Mouse (Mus musculus): ENCODE results near the gene Ddx18.

Ddx18 gene

DNA sequence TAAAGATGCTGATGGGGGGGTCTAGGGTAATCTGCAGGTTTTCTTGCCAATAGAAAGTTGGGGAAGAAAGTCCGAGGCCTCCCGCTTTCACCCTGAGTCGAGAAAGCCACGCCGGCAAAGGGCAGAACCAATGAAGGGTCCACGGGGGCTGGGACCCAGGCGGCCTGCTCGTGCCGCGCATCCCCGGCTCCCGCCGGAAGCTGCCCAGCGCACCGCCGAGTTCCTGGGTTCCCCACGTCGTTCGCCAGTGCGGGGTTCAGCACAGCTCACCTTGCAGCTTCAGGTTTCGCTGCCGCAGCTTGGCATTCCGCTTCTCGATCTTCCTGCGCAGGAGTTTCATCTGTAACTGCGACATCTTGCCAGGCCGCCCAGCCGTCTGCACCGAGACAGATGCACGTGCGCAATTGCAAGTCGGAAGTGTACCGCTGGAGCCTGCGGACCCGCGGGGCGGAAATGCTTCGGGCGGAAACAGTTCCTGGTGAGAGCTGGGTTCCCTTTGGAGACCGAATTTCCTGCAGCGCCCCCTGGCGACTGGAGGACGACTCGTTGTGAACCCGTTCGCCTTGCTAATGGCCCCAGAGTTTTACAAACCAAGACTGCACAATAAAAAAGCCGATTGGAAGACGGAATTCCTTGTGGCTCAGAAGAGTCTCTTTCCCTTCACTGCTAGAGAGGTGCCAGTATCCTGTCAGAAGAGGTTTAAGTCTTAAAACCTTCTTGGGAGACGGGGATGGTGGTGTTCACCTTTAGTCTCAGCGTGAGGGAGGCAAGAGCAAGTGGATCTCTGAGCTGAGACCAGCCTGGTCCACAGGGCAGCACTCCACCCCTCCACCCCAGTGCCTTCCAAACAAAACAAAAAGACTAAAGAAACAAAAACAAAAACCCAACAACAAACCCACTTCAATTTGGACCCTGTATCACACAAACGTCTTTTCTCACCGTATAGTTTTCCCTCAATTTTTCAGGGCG is at the start of gene Ddx18:
Ddx18 (minus strand) TSS at position 469 of the 969 bp plus-strand sequence.
- peak; percentile 97 to 98 for DNase-seq

DNA sequence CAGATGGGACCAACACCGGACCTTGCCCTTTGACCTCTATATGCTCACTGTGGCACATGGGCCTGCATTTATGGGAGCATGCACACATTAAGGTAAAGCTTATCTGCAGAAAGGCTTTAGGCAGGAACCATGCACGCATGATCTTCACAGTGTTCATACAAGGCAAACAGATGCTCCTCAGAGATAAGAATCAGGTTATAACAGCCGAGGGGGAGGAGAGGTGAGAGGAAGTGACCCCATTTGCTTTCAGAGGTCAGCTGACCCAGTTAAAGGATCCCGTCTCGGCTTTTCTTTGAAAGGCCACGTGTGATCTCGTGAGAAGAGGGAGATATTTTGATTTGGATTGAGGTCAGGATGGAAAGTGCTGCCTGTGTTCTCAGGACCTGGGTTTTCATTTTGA is 40.2 kb upstream of the Ddx18 start:
- no peak for DNase-seq

DNA sequence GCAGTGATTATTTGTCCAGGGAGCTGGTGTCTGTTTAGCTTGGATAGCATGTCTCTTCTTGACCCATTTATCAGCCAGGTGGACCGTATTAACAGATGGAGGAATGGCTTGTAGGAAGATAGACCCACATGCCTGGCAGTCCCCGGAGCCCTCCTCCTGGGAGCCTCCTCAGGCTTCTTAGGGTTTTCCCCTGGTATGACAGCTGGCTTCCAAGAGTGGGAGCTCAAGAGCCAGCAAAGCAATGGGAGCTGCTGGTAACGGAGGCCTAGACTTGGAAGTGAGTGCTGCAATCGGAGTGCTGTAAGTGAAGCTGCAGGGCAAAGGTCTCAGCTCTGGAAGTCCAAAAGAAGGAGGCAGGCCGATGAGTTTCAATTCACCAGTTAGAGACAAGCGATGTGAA is 37.3 kb upstream of the Ddx18 start:
- peak in 1 of 2 experiments; percentile 5 for DNase-seq

DNA sequence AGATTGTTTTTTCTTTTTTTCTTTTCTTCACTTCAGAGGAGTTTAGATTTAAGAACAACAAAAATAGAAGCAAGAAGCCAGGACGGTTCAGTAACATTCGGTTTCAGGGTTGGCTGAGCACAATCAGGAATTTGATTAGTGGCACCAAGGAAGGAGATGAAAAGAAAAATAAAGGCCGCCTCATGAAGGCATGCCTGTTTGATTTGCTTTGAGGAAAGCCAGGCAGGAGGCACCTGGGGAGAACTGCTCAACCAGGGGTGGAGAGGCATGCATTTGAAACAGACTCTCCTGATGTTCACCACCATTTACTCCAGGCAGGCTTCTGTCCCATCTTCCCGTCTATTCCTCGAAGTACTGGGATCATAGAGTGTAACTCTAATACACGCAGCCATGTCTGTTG is 34.1 kb upstream of the Ddx18 start:
- DNase-seq = no peak

DNA sequence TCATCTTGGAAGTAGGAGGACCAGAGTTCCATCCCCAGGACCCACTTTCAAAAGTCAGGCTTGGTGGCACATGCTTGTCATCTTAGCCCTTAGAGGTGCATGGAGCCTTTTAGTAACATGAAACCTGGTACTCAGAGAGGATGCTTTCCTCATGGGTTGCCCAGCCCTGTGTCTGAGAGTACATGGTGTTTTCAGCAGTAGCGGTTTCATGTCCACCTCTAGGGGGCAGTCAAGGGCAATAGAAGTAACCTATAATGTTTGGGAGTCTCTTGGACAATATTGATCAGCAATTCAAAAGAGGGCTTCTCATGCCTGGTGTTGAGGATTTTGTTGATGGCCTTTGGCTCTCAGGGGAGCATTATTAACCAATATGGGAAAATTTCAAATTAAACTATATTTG is 33.3 kb upstream of the Ddx18 start:
- DNase-seq = peak in 1 of 2 experiments; percentile 6

DNA sequence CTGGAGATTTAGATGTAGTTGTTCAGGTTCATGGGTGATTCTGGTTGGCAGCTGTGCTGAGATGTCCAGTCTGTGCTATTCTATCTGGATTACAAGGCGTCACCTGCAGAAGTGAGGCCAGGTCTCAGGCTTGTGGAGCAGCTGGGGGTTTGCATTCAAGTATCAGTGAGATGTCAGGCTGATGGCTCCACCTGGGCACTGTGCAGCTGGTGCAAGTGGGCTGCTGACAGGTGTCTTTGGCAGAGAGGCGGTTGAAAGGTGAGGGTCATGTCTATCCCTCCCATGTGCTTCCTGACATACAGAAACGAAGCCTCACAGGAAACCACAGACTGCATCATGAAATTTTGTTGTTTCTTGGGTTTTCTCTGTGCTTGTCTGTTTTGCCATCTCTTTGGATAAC is 30.6 kb upstream of the Ddx18 start:
- no peak for DNase-seq

DNA sequence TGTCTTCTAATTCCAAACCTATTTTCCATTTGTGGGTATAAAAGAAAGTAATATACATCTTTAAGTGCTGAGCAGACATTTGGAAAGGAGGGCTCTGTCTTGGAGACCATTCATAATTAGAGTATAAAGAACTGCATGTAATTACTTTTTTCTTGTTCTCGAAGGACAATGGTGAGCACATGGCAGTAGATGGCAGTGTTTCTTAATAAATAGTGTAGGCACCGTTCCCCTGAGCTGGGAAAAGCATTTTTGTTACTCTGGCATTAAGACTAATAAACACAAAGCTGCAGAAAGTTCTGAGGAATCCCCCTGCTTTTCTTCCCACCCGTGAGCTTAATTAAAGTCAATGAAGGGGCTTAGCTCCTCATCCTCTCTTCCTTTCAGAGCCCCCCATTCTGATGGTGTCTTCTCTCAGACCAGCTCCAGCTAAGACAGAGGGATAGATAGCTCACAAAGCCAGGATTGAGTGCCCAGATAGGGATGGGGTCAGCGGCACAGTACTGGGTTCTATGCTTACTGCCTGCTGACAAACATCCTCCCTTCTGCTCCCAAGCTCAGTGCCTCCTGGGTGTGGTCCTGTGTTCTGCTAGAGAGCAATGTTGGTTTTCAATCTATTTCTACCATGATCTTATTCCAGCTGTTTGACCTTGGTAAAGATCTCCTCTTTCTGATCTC is 29.3 kb upstream of the Ddx18 start:
- DNase-seq = no peak

DNA sequence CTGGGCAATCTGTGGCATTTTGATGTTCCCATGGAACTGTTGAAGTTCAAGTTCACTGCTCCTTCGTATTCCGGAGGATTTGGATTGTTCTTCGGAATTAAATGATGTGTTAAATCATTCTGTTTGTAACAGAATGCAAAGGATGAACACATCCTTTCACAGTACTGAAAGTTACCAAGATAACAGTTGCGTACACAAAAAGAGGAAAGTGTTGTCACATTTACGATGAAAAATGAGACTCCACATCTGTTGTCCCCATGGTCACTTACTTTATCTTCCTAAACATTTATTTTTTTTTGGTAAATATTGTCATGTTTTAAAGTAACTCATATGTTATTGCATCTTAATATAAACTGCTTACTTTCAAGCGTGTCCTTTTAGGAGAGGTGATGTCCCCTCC is 17.0 kb upstream of the Ddx18 start:
- no peak for DNase-seq

DNA sequence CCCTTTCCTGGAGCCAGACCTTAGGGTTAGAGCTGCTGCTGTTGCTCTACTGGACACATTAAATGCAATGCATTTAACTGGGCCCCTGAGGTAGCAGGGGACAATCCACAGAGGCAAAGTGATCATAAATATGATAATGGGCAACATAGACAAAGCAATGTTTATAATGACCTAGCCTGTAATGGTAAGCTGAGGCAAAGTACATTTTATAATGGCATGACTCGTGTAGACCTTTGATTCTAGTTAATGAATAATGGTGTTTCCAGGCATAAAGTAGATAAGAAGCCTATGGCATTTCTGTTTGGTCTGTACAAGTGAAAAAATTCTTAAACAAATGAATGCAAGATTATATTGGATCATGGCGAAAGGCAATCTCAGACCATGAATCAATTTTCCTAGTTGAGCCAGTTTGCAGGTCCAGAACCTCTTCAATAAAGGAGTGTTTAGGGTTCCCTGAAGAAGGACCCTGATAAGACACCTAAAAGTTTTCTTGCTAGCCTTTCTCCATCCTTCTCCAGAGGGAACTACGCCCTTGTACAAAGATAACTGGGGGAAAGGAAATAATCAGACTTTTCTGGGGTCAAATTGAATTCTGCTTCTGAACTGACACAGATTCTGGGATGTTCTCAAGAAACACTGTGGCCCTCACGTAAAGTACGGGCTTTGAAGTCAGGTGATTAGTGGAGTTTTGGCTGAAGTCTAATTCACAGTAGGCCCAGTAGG is 13.5 kb upstream of the Ddx18 start:
- DNase-seq = no peak

DNA sequence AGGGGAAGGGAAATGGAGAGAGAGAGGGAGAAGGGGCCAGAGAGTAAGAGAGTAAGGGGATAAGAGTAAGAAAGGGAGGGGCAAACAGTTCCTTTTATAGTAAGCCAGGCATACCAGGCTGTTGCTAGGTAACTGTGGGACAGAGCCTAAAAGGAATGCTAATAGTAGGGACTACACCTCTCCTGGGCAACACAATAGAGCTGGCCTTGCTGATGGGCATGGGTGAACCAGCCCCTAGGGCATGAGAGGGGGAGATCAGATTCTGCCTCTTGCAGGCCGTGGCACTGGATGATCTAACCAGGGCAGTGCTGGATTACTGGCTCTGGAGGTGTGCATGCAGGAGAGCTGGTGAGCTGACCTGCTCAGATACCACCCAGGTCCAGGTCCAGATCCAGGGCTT is 9.7 kb upstream of the Ddx18 start:
- DNase-seq = no peak

DNA sequence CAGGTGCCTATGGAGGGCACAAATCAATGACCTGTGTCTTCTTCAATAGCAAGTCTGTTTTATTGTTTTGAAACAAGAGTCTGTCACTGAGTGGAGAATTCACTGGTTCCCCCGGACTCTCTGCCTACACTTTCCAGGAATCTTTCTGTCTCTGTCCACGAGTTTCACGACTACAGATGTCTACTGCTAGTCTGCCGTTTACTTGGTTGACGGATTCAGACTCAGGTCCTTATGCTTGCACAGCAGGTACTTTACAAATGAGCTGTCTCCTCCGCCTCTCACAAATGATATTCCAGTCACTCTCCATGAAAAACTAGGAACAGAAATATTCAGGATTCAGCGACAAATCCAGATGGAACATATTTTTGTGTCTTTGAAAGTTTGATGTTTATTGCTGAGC is 2.7 kb upstream of the Ddx18 start:
- no peak for DNase-seq

DNA sequence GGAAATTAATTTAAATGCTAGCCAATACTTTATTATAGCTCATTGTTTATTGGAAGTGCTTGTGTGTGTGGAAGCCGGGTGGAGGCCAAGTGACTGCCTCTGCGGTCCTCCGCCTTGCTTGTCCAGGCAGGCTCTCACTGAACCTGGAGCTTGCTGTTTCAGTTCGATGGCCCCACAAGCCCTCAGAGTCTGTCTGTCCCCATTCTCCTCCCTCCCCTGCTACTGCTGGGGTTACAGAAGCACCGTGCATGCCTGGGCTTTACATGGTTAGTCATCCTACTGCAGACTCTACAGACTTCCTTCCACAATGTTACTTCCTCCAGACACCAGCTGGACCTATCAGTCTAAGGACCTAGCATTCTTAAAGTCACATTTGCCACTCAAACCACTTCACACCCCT is 9.9 kb downstream of the Ddx18 start:
- no peak for DNase-seq

DNA sequence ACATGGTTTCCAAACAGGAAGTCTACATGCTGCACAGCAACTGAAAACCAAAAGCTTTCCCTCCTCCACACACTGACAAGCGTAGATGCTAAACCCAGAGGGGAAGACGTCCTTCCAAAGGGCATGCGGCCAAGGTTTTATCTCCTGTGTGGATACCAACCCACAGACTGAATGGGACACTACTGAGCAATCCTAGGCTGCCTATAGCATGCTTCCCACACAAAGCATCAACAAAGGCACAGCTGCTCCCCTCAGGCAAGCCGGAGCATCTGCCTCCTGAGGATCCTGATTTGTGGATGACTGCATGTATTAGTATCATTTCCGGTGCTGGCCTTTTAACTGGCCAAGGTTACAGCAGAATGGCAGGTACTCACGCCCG is 16.3 kb downstream of the Ddx18 start:
- DNase-seq = no peak

DNA sequence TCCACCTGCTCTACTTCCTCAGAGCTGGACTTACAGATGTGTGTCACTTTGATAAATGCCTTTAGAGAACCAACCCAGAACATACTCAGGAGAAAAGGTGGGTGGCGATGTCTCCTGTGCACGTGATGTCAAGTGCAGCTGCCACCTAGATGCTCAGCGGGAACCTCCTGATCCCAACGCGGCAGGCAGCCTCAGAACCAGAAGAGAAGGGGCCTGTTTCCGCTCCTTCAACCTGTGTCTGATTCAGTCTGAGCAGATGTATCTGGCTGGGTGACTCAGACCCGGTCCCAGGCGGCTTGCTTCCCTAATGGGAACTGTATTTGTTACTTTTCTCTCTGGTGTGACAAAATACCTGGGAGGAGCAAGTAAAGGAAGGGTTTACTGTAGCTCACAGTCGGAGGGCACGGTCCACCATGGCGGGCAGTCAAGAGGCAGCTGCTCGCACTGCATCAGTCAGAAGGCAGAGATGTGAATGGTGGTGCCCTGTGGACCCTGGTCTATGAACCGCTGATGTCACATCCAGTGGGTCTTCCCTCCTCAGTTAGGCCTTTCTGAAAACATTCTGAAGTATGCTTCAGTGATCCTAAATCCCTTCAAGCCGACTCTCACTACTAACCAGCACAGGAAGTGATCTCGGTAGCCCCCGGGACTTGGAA is 16.9 kb downstream of the Ddx18 start:
- no peak for DNase-seq

DNA sequence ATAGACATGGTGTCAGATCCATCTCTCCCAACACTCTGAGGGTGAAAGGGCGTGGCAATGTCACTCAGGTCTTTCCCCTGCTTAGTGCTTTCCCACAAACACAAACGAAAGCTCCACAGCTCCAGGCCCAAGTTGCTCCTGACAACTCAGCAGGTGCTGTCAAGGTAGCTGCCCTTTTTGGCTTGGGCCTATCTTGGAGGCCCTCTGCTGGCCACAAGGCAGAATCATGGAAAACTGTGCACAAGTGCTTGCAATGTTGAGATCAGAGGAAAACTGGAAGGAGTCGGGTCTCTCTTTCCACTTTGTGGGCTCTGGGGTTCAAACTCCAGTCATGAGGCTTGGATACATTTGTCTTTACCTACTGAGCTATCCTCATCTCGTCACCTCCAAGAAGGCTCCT is 18.3 kb downstream of the Ddx18 start:
- no peak for DNase-seq

DNA sequence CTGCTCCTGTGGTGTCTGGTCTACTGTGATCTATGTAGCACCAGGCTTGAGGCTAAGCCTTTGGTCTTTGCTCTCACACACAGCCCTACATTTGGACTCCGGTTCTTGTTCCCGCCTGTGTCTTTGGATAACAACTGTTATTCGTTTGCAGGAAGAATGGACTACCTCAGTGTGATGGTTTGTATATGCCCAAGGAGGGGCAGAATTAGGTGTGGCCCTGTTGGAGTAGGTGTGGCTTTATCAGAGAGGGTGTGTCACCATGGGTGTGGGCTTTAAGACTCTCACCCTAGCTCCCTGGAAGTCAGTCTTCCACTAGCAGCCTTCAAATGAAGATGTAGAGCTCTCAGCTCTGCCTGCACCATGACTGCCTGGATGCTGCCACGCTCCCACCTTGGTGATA is 19.1 kb downstream of the Ddx18 start:
- DNase-seq = no peak

DNA sequence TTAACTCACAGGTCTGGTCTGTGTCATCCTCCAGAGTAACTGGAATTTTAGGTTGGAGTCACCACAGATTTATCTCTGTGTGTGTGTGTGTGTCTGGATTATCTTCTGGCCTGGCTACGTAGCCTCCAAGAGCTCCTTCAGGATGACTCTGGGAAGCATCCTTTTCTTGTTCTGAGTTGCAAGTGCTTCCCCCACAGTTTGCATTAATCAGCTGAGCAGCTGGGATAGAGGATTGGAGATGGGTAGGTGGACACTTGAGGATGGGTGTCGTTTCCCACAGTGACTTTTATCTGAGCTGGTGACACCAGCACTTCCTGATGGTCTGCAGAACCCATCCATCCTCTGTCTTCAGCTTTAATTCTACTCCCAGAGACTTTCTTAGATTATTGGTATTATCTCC is 20.9 kb downstream of the Ddx18 start:
- DNase-seq = no peak

DNA sequence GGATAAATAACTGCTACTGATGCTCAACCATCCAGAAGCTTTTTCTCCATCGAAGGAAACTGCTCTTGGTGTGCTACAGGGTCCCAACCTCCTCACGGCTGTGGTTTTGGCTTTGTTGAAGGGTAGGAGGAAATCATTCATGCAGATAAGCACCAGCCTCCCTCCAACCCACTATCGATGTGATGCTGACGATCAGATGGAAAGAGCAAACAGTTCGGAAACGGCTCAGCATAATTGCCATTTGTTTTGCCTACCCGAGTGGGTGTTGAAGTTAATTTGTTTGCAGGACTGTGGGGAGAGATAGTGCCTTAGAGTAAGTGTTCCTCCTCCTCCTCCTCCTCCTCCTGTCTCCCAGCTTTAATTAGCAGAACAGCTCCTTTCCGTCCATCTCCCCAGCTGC is 27.4 kb downstream of the Ddx18 start:
- DNase-seq = no peak

DNA sequence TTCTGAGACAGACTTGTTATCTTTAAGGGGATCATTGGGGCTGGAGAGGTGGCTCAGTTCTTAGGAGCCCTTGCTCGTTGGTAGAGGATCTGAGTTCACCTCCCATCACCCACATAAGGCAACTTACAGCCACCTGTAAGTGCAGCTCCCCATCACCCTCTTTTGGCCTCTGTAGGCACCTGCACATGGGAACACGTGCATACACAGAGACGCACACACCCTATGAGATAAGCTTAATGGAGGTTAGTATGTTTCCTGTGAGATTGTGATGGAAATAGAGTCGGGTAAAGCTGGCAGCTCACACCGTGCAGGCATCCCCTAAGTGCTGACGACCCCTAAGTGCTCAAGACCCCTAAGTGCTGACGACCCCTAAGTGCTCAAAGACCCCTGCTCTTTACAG is 36.4 kb downstream of the Ddx18 start:
- no peak for DNase-seq

DNA sequence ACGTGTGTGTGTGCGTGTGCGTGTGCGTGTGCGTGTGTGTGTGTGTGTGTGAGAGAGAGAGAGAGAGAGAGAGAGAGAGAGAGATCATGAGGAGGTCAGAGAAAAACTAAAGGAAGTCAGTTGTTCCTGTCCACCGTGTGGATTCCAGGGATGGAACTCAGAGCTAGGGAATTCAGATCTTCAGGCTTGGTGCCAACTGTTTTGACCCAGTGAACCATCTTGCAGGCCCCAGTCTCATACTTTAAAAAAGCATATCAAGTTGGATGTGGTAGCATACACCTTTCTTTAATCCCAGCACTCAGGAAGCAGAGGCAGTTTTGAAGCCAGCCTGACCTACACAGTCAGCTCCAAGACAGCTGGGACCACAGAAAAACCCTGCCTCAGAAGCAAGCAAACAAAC is 38.5 kb downstream of the Ddx18 start:
- DNase-seq = no peak

DNA sequence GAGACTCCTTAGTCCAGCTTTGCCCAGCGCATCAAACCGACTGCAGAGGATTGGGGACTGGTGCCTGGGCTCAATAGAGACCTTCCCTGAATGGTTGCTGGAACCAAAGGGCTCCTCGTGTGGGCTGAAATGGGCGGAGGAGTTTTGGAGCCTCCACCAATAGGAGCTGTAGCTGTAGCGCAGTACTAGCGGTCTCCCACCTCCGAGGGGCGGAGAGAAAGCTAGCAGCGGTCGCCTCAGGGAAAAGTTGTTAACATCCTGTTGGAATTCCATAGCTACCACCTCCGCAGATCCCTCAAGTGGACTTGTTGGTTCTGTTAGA is 39.4 kb downstream of the Ddx18 start, which contains the start of gene Htr5b:
Htr5b (minus strand) TSS at position 67 of the 322 bp plus-strand sequence.
- DNase-seq = no peak

DNA sequence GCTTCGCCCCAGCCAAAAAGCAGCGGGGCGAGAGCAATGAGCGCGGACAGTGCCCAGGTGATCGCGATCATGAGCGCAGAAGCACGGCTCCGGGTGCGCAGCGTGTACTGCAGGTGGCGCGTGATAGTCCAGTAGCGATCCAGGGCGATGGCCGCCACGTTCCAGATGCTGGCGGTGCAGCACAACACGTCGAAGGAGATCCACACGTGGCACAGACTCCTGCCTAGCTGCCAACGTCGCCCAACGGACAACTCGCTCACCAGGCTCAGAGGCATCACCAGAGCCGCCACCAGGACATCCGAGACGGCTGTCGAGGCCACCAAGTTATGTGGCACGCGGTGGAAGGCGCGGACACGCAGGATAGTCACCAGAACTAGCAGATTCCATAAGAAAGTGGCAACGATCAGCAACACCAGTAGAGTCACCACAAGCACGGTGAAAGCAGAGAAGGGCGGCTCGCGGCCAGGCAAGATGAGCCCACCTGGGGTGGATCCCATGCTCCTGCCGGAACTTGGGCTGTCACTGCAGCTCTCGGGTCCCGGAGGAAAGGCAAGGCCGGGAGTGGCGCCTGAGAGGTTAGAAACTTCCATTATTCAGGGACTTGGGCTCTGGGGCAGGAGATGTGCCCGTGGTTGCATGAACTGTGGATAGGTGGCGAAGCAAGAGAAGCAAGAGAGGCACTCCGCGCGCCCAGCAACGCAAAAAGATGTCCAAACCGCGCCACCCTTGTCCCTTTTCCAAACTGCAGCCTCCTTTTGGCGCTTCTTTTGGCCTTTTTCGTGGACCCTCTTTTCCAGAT is 40.0 kb downstream of the Ddx18 start:
- no peak for DNase-seq
